Mouse (Mus musculus): Measurements from ENCODE around the gene Prex1.

- TF ChIP-seq CTCF (conservative IDR thresholded peaks at IDR 0.05 in 1 of 2, IDR thresholded peaks at IDR 0.05 in 1 of 2; ENCODE audit: low read depth in 2 of 2, low read length in 2 of 2), result no peak
- no peak for TF ChIP-seq EP300 (IDR thresholded peaks at IDR 0.05; ENCODE audit: low read length)
- no peak for TF ChIP-seq SIN3A (IDR thresholded peaks at IDR 0.05; ENCODE audit: low read length)
- TF ChIP-seq MAX (IDR thresholded peaks at IDR 0.05; ENCODE audit: low read length), result no peak
- TF ChIP-seq POLR2A (IDR thresholded peaks at IDR 0.05; ENCODE audit: low read depth, low read length), result no peak
- no peak for TF ChIP-seq CHD2 (IDR thresholded peaks at IDR 0.05; ENCODE audit: low read length)
- no peak for TF ChIP-seq RCOR1 (conservative IDR thresholded peaks at IDR 0.05; ENCODE audit: low read depth, low read length)
- no peak for TF ChIP-seq ZC3H11A (IDR thresholded peaks at IDR 0.05; ENCODE audit: low read depth, low read length)
- TF ChIP-seq MEF2A (IDR thresholded peaks at IDR 0.05; ENCODE audit: borderline replicate concordance, low read depth, low read length), result no peak
These were observed 141.3 kb downstream of the Prex1 start for GRCm38 (mm10) chr2:166572297-166572696.
